Mouse (Mus musculus): ENCODE measurements around the gene DXBay18. TPM values are rescaled to one million over a fixed set of nuclear protein-coding genes. Genes with fewer than 3 reads are reported as not detected.
A peak's percentile ranks its signal among the peaks of the same experiment; 100 is the strongest.
"Not testable (repeated sequence)": the region's sequence is repeated elsewhere in the genome, so short reads cannot be mapped to it uniquely, and the experiment has no call there.

The DXBay18 gene
- not detected for total RNA-seq (2021)
- long read RNA-seq, experiment 1: 0 reads
- long read RNA-seq, experiment 2: 0 reads

DNA sequence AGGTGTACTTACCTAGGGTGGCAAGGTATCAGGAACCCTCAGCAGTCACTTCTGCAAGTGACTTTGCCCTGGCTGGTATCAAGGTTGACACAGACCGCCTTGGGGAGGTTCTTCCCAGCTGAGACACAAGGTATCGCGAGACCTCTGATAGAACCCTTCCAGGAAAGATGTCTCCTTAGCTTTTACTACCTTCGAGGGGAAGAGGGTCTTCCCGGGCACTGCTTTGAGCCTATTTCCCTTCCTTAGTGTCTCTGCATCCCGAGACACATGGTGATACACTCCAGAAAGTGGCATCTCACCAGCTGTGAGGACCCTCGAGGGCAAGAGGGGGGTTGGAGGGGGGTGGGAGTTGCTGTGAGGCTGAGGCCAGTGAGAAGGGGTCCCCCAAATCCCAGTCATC, at the start of gene DXBay18:
TSS of gene DXBay18 (minus strand) at position 101 of the 400 bp plus-strand sequence.
- DNase-seq; intact Hi-C loops (cut with DNase I): not testable (repeated sequence)

DNA sequence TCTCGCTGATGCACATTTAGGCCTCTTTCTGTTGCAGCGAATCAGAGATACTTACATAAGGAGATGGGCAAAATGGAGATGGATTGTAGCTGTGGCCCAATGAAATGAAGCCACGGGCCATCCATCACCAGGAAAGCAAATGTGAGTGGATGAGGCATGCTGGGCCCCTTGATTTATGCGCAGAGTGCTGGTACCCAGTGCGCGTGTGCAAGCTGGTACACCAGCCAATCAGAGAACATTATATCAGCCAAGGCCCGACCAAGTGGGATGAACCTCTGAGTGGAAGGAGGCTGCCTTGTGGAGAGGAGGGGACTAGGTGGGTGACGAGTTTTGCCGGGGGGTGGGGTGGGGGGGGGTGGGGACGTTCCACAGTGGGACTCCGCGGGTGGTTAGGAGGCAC, 42.7 kb upstream of the DXBay18 start, which contains the start of gene Xlr3b:
TSS of gene Xlr3b (plus strand) at position 274 of the 400 bp plus-strand sequence.
- DNase-seq: peak in 1 of 2 experiments; percentile 2
- intact Hi-C loops (cut with DNase I): not testable (repeated sequence)

DNA sequence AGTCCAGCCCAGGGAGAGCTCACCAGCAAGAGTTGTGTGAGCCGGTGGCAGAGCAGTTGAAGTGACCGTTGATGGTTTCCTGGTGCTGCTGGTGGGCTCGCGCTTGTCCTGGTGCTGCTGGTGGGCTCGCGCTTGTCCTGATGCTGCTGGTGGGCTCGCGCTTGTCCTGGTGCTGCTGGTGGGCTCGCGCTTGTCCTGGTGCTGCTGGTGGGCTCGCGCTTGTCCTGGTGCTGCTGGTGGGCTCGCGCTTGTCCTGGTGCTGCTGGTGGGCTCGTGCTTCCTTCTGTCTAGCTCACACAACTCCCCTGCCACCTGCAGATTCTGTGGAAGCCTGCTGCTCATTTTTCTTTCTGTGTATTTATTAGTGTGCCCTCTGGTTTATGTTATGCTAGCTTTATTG, 27.6 kb upstream of the DXBay18 start, which contains the start of gene Spin2d:
TSS of gene Spin2d (minus strand) at position 101 of the 400 bp plus-strand sequence.
- DNase-seq; intact Hi-C loops (cut with DNase I): not testable (repeated sequence)

DNA sequence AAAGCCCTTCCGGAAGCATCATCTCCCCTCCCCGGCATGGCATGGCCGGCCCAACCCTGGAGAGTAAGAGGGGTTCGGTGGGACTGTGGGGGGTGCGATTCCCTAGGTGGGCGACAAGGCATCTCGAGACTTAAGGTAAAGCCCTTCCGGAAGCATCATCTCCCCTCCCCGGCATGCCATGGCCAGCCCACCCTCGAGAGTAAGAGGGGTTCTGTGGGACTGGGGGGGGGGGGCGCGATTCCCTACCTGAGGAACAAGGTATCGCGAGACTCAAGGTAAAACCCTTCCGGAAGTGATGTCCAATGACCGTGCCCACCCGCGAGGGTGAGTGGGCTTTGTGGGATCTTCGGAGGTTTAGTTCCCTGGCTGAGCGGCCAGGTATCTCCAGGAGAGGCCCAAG, 754 bp downstream of the DXBay18 start, which contains the start of gene Xlr5b:
TSS of gene Xlr5b (plus strand) at position 301 of the 400 bp plus-strand sequence.
- intact Hi-C loops (cut with DNase I); DNase-seq: not testable (repeated sequence)

DNA sequence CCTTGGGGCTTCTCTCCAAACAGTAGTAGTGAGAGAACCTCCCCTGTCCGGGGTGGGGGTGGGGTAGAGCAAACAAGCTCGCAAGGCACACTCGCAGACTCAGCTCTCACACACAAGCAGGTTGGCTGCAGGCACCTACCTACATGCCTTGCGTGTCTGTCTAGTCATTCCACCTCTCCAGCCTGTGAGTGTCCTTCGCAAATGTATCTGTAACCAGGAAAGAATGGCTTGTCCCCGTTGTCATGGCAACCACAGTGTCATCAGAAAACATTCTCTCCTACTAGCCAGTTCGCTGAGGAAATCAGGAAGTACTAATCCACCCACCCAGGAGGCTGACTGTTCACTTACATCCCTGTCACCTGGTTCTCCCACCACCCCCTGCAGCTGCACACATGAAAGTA, 6.0 kb downstream of the DXBay18 start:
- intact Hi-C loops (cut with DNase I); DNase-seq: not testable (repeated sequence)

DNA sequence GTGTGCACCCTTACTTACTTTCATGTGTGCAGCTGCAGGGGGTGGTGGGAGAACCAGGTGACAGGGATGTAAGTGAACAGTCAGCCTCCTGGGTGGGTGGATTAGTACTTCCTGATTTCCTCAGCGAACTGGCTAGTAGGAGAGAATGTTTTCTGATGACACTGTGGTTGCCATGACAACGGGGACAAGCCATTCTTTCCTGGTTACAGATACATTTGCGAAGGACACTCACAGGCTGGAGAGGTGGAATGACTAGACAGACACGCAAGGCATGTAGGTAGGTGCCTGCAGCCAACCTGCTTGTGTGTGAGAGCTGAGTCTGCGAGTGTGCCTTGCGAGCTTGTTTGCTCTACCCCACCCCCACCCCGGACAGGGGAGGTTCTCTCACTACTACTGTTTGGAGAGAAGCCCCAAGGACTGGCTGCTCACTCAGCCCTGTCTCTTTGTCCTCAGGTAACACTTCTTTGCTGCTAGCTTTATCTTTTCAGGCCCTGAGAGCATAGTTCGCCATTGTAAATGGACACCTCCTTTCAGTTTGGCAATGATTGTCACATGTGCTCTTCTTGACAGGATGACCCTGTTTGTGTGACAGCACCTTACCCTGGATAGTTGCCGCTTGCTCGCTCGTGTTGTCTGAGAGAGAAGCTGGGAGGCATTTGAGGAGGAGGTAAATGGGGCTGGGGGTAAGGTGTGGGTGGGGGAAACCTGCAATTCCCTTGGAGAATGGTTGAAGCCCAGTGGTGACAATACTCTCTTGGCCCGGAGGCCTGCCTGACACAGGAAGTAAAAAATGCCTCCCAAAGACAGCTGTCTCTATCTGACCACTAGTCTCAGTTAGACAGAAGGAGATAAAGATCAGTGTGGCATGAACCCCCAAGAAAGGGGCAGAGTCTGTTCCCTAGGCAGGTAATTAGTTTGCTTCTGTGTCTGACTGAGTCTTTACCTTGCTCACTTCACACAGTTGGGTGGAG, 26.1 kb downstream of the DXBay18 start:
- intact Hi-C loops (cut with DNase I); DNase-seq: not testable (repeated sequence)

DNA sequence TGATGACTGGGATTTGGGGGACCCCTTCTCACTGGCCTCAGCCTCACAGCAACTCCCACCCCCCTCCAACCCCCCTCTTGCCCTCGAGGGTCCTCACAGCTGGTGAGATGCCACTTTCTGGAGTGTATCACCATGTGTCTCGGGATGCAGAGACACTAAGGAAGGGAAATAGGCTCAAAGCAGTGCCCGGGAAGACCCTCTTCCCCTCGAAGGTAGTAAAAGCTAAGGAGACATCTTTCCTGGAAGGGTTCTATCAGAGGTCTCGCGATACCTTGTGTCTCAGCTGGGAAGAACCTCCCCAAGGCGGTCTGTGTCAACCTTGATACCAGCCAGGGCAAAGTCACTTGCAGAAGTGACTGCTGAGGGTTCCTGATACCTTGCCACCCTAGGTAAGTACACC, 32.5 kb downstream of the DXBay18 start, which contains the start of gene Gm14685:
TSS of gene Gm14685 (plus strand) at position 301 of the 400 bp plus-strand sequence.
- intact Hi-C loops (cut with DNase I); DNase-seq: not testable (repeated sequence)

DNA sequence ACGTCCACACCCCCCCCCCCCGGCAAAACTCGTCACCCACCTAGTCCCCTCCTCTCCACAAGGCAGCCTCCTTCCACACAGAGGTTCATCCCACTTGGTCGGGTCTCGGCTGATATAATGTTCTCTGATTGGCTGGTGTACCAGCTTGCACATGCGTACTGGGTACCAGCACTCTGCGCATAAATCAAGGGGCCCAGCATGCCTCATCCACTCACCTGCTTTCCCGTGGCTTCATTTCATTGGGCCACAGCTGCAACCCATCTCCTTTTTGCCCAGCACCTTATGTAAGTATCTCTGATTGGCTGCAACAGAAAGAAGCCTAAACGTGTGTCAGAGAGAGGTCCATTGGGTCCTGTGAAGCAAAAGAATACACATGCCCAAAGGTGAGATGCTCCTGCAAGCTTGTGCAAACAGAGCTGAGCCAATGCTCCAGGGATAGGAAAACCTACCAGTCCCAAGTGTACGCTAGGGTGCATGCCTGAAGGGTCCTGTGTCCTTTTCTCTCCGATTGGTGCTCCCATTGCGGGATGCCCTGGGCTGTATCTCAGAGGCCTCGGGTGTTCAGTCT, 52.2 kb downstream of the DXBay18 start, which contains the start of gene Xlr3a:
TSS of gene Xlr3a (minus strand) at position 155 of the 568 bp plus-strand sequence.
- DNase-seq; intact Hi-C loops (cut with DNase I): not testable (repeated sequence)

Other genes with a start within 250 kb of the DXBay18 start
- 10 to 100 TPM; 26.4 to 33.1 TPM for gene Cetn2, start 231.0 kb downstream of the DXBay18 start, total RNA-seq (2021)
- 1 to 10 TPM; 5.5 to 7.9 TPM for gene Nsdhl, start 230.9 kb downstream of the DXBay18 start, total RNA-seq (2021)
- 1 to 10 TPM; 1.8 to 2.1 TPM for gene Zfp185, start 162.1 kb downstream of the DXBay18 start, total RNA-seq (2021)
- gene Pnma5, start 112.3 kb downstream of the DXBay18 start, total RNA-seq (2021): under 1 TPM in 1 of 2 experiments, not detected in 1; 0.24 TPM
- not detected for gene Pnma3, start 84.7 kb downstream of the DXBay18 start, total RNA-seq (2021)
- 1 to 10 TPM in 1 of 2 experiments, not detected in 1; 2.7 TPM for gene Xlr4a, start 67.0 kb downstream of the DXBay18 start, total RNA-seq (2021)
- gene Xlr3a, start 52.4 kb downstream of the DXBay18 start, total RNA-seq (2021): 1 to 10 TPM in 1 of 2 experiments, not detected in 1; 1.1 TPM
- not detected for gene Gm14685, start 32.4 kb downstream of the DXBay18 start, total RNA-seq (2021)
- not detected for gene Xlr5b, start 654 bp downstream of the DXBay18 start, total RNA-seq (2021)
- gene Spin2d, start 27.5 kb upstream of the DXBay18 start, total RNA-seq (2021): not detected
- gene Xlr3b, start 42.8 kb upstream of the DXBay18 start, total RNA-seq (2021): 1 to 10 TPM in 1 of 2 experiments, under 1 TPM in 1; 0.19 to 3.5 TPM
- gene Xlr4b, start 64.9 kb upstream of the DXBay18 start, total RNA-seq (2021): 1 to 10 TPM in 1 of 2 experiments, under 1 TPM in 1; 0.36 to 1.4 TPM
- 1 to 10 TPM; 6.3 to 6.4 TPM for gene F8a, start 78.8 kb upstream of the DXBay18 start, total RNA-seq (2021)
- 1 to 10 TPM in 1 of 2 experiments, not detected in 1; 1.2 TPM for gene Xlr4c, start 93.7 kb upstream of the DXBay18 start, total RNA-seq (2021)
- not detected for gene Xlr3c, start 115.9 kb upstream of the DXBay18 start, total RNA-seq (2021)
- gene Xlr5a, start 143.5 kb upstream of the DXBay18 start, total RNA-seq (2021): not detected
- gene Xlr5c, start 143.5 kb upstream of the DXBay18 start, total RNA-seq (2021): not detected
- gene Gm45015, start 187.4 kb upstream of the DXBay18 start, total RNA-seq (2021): not detected
- 1 to 10 TPM; 4.8 to 5.7 TPM for gene Zfp275, start 193.2 kb upstream of the DXBay18 start, total RNA-seq (2021)
- not detected for gene Gm18336, start 249.3 kb upstream of the DXBay18 start, total RNA-seq (2021)